Mouse (Mus musculus): ENCODE measurements around the gene Otub2.

Gene Otub2

GRCm38 (mm10) chr12:103371711-103372110, 16.8 kb upstream of the Otub2 start:
- peak; percentile 71 for DNase-seq (ENCODE audit: low read depth, low spot score)

GRCm38 (mm10) chr12:103373530-103374236, 14.8 kb upstream of the Otub2 start:
- no peak for DNase-seq (ENCODE audit: low read depth, low spot score)

- DNase-seq (ENCODE audit: low read depth, low spot score) = no peak
Observed at GRCm38 (mm10) chr12:103376124-103376523, 12.4 kb upstream of the Otub2 start.

- no peak for DNase-seq (ENCODE audit: low read depth, low spot score)
Observed at GRCm38 (mm10) chr12:103376774-103377173, 11.7 kb upstream of the Otub2 start.

GRCm38 (mm10) chr12:103380226-103380625, 8.3 kb upstream of the Otub2 start:
- DNase-seq (ENCODE audit: low read depth, low spot score) = no peak

- DNase-seq (ENCODE audit: low read depth, low spot score) = no peak
Observed at GRCm38 (mm10) chr12:103389348-103389727, 856 bp downstream of the Otub2 start.

GRCm38 (mm10) chr12:103389982-103390381, 1.5 kb downstream of the Otub2 start:
- DNase-seq (ENCODE audit: low read depth, low spot score) = no peak

- no peak for DNase-seq (ENCODE audit: low read depth, low spot score)
Observed at GRCm38 (mm10) chr12:103391098-103391497, 2.6 kb downstream of the Otub2 start.

GRCm38 (mm10) chr12:103393528-103393927, 5.0 kb downstream of the Otub2 start:
- no peak for DNase-seq (ENCODE audit: low read depth, low spot score)

GRCm38 (mm10) chr12:103395486-103396275, 7.2 kb downstream of the Otub2 start:
- no peak for DNase-seq (ENCODE audit: low read depth, low spot score)

GRCm38 (mm10) chr12:103396751-103397150, 8.3 kb downstream of the Otub2 start:
- no peak for DNase-seq (ENCODE audit: low read depth, low spot score)

- DNase-seq (ENCODE audit: low read depth, low spot score) = no peak
Observed at GRCm38 (mm10) chr12:103404131-103404530, 15.6 kb downstream of the Otub2 start.

- no peak for DNase-seq (ENCODE audit: low read depth, low spot score)
Observed at GRCm38 (mm10) chr12:103407720-103408119, 19.2 kb downstream of the Otub2 start, which contains the start of gene 9330161L09Rik. 9330161L09Rik (minus strand) TSS chr12:103407820.

- no peak for DNase-seq (ENCODE audit: low read depth, low spot score)
Observed at GRCm38 (mm10) chr12:103408144-103408543, 19.7 kb downstream of the Otub2 start.

GRCm38 (mm10) chr12:103425016-103425728, 36.7 kb downstream of the Otub2 start:
- DNase-seq (ENCODE audit: low read depth, low spot score) = no peak

- DNase-seq (ENCODE audit: low read depth, low spot score) = peak; percentile 99
Observed at GRCm38 (mm10) chr12:103425729-103426470, 37.4 kb downstream of the Otub2 start, which contains the start of gene Ddx24. Ddx24 (minus strand) TSS chr12:103425830.

GRCm38 (mm10) chr12:103426710-103427109, 38.2 kb downstream of the Otub2 start:
- peak; percentile 55 for DNase-seq (ENCODE audit: low read depth, low spot score)

GRCm38 (mm10) chr12:103433430-103433829, 44.9 kb downstream of the Otub2 start:
- DNase-seq (ENCODE audit: low read depth, low spot score) = no peak

GRCm38 (mm10) chr12:103433986-103434731, 45.7 kb downstream of the Otub2 start, which contains the start of gene Ifi27:
Ifi27 (plus strand) TSS chr12:103434211.
- peak; percentile 7 for DNase-seq (ENCODE audit: low read depth, low spot score)

- no peak for DNase-seq (ENCODE audit: low read depth, low spot score)
Observed at GRCm38 (mm10) chr12:103434861-103435260, 46.4 kb downstream of the Otub2 start.

GRCm38 (mm10) chr12:103437601-103438000, 49.1 kb downstream of the Otub2 start:
- DNase-seq (ENCODE audit: low read depth, low spot score) = no peak
